Mouse (Mus musculus): ENCODE measurements at regions not wholly inside any gene's neighbourhood (a gene's known extent, or its start where the extent isn't known, plus 50 kb on each side); places are given as distances from the start of the nearest gene placed in this dataset.

DNA sequence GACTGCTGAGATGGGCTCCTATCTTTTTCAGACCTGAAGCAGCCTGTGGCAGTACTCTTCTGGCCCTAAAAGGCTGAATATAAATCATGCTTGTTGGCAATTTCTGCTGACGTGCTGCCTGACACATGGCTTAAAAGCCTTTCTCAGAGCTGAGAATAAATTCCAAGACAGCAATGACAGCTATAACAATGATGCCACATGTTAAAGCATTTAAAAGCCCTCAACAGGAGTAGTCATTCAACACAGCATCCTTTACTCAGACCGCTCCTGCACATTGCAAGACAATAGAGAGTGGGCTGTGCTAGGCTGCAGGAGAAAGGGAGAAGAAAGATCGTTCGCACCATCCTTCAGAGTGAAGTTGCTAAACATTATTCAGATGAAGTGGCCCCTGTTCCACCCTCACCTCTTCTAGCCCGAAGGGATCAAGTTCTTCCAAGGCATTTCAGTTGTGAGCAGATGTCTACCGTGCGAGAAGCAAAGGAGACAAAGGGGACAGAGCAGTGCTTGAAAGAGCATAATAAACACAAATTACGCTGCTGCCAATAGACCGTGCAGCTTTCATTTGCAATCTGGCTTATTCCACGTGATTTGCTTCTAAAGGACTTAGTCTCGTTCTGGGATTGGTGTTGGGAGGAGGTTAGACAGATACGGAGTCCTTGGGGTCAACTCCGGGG lies 275.1 kb upstream of the Acvr2a start:
- TF ChIP-seq CTCF (IDR thresholded peaks at IDR 0.05; ENCODE audit: control insufficient read depth, insufficient read depth, low read length) (no peak), POLR2A (IDR thresholded peaks at IDR 0.05; ENCODE audit: borderline replicate concordance, control insufficient read depth, low read depth, low read length) (no peak)
